Mouse (Mus musculus) kidney, adult 11 months (tissue): ENCODE measurements around the gene Rptor.

Experiments
- DNase-seq: peaks from one replicate; pipeline ENCODE4 v3.0.0; 2022

The Rptor gene

DNA sequence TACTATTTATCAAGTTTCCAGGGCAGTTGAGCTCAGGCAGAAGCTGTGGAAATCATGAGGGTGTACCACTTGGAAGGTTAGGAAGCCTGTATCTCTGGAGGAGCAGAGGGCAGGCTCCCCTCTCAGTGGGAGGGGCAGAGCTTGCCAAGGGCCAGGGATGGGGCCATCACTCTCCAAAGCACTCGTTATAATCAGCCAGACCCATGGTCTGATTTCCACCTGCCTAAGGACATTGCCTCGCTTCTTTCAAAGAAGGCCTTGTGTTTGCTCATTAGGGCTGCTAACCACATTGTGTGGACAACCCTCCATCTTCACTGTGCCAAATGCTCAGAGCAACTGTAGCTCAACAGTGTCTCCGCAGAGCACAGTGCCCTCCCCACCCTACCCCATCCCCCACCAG lies 215.2 kb downstream of the Rptor start:
- DNase-seq = no peak

DNA sequence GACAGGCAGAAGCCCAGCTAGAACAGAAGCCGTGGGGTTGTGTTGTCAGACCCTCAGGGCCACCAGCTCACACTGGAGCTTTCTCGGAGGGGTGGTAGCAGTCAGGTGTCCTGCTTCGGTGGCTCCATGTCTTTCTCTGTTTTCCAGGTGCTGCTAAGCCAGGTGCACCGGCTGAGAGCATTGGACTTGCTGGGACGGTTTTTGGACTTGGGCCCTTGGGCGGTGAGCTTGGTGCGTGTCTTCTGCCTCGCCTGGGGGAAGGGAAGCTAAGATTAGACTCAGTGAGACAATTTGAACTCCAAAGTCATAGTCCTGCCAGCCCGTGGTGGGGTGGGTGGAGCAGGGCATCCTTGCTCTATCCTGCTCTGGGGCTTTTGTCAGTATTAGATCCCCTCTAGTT lies 218.8 kb downstream of the Rptor start:
- peak; percentile 31 for DNase-seq

DNA sequence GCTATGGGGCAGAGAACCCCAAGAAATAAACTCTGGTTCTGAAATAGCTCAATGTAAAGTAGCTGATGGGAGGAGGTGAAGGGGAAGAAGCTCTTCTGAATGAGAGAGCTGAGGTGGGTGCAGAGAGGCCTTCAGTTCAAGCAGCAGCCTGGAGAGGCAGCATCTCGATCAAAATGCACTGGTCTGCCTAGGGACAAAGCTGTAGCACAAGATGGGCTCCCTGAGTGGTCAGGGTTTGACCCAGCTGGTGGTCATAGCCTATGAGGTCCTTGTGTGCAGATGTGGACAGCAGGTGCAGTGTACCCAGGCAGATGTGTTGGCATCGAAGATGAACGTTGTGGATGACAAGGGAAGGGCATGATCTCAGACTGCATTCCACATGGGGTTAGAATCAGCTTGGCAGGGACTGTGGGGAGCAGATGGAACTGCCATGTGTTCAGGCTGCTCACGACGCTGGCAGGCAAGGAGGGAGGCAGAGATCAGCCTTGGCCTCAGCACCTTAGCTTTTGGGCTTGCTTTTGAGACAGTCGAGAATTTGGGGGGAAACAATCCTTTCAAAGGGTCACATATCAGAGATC lies 221.5 kb downstream of the Rptor start:
- DNase-seq = no peak

DNA sequence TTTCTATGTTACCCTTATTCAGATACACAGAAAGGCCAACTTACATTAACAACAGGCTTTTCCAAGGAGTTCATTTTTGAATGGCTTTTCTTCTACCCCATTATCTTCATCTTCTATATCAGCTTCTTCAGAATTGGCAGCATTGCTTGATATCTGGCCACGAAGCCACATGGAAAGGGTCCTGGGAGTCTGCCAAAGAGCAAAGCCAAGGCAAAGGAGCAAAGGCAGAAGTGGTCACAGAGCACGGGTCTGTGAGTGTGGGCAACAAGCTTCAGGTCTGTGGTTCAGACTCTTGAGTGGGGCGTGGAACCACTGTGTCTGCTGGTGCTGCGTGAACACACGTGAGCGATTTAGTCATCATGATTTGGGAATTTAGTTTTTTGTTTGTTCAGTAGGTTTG lies 223.1 kb downstream of the Rptor start:
- DNase-seq = no peak

DNA sequence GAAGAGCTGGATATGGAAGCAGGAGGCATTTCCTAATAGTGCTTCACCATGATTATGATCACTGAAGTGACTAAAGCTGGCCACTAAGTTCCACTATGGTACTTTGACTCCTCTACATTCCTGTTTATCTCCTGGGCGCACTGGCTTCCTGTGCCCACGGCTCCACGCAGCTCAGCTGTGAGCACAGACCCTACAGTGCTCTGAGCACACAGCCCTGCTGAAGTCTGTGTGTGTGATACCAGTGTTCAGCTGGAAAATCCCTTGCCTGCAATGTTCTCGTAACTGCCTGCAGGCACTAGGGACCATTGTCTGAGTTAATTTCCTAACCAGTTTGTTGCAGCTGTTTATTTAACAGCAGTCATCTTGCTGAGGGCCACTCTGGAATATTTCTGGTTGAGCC lies 223.5 kb downstream of the Rptor start:
- no peak for DNase-seq

DNA sequence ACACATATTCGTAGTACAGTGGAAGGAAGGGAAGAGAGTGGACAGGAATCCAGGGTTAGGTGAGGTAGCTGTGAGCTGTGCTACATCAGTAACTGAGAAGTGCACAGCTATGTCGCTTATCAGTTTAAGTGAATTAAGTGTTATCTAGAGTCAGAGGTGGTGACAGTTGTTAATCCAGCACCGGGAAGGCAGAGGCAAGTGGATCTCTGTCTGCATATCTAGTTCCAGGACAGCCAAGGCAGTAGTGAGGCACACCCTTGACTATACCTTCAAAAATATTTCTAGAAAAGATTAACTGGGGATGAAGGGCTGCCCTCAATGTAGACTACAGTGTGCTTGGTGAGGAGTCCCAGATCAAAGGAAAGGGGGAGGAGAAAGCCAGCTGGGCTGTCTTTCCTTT lies 226.4 kb downstream of the Rptor start:
- DNase-seq = no peak

DNA sequence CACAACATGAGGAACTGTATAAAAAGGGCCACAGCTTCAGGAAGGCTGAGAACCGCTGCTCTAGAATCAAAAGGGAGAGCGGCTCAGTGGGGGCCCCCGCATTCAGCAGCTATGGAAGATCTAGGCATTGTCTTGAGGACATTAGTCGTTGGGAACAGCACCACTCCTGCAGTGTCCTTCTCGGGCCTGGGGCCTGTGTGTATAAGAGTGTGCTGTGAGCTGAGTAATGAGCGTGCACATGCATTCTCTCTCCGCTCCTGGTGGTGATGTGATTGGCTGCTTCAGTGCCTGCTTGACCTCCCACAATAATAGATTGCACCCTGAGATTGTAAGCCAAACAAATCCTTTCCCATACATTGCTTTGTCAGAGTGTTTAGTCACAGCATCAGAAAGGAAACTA lies 229.0 kb downstream of the Rptor start:
- no peak for DNase-seq

DNA sequence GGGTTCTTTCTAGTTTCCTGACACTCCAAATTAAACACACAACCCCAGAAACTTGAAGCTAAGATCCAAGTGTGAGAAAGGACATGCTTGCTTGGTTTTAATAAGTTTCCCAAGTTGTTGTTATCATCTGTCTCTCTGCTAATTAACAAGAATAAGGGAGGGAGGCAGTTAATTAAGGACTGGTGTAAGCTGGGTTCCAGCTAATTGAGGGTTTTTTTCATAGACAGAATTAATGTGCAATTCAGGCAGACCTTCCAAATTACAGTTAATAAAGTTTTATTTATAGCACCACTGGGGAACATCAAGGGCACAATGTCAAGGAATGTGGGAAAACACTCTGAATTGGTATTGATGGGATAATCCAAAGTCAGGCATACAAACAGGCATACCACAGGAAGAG lies 230.6 kb downstream of the Rptor start:
- DNase-seq = no peak

DNA sequence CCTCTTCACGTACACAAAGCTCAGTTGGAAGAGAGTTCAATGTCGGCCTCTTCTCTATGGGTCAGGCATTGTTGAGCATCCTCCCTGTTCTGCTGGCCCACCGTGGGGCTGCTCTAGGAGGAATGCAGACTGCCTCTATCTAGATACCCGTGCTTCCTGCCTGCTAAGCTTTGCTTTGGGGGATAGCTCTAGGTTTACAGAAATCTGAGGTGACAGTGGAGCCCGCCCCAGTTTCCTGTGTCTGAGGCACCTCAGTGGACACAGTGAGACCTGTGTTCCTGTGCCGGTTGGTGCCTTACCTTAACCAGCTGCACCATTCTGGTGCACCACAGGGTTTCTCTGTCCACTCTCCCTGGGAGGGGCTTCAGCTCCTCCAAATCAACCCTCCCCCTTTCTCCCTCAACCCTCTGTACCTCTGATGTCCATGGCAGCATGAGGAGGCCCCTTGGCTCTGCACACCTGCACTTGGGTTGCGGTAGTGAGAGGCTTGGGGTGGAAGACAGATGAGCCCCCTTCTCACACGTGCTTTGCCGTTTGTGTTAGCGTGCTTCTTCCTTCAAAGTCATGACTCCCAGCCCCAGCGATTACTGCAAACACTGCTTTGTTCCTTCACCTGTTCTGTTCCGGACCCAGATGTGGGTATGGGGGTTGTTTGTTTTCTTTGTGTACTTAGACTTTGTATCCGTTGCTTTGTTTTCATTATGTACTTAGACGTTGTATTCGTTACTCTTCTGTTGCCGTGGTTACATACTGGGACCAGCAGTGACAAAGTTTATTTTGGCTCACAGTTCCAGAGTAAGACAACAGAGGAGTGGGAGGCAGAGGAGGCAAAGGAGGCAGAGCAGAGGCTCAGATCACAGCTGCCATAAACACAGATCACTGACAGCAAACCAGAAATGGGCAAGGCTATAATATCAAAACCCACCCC lies 231.4 kb downstream of the Rptor start:
- DNase-seq = no peak

DNA sequence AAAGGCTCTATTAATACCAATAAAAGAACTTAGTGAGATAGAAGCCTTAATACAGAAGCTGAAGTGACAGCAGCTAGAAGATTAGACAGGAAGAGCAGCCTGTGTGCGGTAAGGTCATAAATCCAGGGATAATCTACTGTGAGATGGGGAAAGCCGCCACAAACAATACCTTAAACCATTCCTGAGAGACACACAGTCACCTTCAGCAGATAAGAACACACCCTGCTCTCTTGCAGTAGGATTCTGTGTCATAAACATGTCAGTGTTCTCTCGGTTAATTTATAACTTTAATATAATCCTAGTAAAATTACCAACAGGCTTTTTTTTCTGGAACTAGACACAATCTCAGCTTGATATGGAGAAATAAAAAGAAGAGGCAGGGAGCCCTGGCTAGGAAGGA lies 233.6 kb downstream of the Rptor start:
- DNase-seq = no peak

DNA sequence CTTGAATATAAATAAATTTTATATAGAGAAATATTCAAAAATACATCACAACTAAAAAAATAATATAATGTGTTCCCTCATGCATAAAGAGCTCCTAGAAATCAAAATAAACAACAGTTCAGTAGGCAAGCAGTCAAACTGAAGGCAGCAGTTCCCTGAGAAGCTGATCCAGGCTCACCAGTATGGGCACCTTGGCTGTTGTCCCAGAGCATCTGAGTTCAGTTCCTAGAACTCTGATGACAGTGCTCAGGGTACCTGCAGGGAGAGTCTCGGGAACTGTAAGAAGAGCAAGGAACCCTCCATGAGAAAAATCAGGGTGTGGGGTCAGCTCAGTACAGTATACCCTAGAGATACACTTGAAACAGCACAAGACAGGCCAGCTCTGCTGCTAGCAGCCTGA lies 235.1 kb downstream of the Rptor start:
- no peak for DNase-seq

DNA sequence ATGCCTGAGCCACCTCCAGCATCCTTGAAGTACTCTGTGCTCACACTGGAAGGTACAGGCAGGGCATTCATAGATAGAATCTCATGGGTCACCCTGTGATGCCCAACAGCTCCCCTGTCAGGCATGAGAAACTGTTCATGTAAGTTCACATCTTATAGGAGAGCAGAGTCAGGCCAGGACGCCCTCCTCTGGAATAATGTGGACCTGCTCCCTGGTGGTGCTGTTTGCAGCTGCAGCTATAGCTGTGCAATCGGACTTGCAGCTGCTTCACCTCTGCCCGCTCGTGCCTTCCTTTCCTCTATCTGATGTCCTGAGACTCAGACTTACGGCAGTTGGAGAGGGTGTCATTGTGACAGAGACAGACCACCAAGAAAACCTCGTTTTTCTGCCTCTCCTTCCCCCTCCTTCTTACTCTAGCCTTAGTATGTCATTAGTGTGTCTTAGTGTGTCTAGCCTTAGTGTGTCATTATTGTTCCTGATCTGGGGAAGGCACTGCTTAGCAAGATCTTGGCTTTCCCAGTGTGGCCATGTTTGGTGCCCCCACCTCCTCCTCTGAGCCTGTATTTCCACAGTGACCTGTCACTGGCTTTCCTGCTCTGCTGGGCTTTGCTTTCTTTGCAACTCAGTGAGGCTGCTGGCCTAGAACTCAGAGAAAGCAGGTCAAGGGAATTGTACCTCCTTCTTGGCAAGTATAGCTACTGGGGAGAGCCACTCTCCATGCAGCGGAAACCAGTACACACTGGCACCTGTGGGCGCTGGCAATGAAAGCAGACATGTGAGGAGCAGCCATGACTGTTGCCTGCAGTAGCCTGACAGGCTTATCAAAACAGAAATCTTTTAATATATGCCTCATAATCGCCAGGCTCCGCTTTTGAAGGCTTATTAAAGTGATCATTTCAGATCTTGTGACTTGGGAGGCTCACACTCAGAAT lies 237.0 kb downstream of the Rptor start:
- no peak for DNase-seq

DNA sequence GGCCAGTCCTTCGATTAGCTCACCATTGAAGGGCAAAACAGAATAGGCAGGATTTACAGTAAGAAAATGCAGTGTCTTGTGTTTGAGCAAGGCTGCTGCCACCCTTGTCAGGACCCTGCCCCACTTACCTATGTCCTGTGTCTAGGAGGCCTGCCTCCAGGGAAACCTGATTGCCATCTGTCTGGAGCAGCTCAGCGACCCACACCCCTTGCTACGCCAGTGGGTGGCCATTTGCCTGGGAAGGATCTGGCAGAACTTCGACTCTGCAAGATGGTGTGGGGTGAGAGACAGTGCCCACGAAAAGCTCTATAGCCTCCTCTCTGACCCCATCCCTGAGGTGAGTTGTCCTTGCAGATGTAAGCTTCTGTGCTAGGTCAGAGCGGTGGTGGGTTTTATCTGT lies 243.9 kb downstream of the Rptor start:
- DNase-seq = no peak

DNA sequence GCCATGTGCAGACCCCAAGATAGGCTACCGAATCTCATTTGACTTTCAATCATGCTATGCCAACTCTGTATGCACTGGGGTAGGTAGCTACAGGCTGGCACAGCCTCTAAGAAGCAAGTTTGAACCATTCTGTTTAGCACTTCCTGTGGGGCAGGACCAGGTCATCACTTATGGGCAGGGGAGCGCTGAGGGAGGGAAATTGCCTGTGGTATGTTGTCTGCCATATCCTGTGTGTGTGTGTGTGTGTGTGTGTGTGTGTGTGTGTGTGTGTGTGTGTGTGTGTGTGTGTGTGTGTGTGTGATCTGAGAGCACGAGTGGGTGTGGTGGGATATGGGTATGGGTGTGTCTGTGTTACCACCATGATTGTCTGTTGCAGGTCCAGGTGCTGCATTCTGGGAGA lies 244.4 kb downstream of the Rptor start:
- DNase-seq = no peak

DNA sequence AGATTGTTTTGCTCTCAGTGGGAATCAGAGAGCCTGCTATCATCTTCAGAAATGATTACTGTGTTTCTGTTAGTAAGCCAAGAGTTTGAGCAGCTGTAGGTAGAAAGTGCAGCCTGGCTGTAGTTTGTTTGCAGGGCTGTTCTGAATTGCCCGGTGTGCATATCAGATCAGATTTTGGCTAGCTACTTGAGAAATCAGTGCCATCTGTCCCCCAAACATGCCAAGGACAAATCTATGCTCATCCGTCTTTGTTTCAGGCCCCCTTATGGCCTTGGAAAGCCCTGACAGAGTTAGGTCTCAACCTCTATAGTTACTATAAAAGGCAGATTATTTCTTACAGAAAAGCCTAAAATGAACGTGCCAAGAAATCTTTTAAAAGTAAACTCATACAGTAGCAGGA lies 244.9 kb downstream of the Rptor start:
- DNase-seq = no peak

DNA sequence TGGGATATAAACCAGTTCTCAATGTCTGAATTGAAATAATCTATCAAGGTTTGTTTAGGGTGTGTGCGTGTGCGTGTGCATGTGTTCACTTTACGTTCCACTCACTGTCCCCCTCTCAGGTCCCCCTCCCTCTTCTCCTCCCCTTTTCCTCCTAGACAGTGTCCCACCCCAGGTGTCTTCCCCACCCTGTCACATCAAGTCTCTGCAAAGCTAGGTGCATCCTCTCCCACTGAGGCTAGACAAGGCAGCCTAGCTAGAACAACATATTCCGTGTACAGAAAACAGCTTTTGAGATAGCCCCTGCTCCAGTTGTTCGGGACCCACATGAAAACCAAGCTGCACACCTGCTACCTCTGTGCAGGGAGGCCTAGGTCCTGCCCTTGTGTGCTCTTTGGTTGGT lies 245.5 kb downstream of the Rptor start:
- DNase-seq = no peak

DNA sequence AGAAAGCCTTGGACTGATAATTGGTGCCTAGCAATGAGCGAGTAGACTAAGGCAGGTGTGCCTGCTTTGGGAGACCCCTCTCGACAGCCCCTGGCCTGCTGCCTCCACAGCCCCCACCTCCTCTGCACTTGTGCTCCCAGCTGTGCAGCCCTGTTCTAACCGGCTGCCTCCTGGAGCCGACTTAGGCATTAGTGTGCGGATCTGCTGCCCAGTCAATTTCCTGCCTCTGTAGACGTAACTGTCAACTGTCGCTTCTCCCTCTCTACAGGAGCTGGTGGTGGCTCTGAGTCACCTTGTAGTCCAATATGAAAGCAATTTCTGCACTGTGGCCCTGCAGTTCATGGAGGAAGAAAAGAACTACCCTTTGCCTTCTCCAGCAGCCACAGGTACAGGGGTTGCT lies 253.3 kb downstream of the Rptor start:
- no peak for DNase-seq

DNA sequence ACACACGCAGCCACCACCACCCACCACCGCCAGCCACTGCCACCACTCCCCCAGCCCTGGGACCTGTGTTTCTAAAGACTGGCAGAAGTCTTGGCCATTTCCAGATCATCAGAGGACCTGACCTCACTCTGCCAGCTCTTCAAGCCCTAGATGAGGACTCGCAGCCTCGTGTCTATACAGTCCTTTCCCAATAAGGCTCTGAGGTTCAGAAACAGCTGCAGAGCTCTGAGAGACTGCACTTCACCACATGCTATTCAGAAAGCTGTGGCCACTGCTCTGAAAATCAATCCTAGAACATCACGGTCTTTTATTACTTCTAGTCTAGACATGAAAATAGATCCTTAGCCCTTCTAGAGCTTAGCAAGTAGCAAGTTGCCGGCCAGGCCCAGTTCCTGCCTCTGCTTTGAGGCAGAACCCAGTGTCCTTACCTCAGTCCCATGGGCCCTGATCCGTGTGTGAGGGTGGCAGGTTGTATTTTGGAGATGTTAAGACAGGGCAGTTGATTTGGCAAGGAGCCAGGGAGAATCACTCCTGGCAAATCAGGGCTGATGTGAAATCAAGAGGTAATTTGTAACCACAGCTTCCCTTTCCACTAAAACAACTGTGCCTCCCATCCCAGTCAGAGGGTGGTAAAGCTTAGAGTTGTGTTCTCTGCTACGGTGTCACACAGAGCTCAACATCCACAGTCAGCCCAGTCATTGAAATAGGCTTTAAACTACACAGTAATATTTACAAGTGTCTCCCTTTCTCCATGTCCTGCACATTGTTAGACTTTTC lies 260.0 kb downstream of the Rptor start:
- DNase-seq = no peak

DNA sequence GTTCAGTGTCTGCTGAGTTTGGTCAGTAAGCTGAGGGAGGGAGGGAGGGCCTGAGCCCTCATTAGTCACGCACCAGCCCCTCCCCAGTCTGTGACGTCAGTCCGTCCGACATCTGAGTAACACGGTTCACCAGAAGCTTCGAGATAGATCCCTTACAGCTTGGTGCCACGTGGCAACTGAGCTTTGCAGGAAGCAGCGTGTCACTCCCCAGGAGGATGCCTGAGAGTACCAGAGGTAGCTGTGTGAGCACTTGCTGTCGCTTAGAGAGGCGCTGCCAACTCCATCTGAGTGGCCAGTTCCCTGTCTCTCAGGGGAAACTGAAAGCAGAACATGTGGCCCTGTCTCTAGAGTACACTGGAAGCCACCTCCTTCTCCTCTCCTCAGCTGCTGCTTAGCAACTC lies 260.7 kb downstream of the Rptor start:
- no peak for DNase-seq

DNA sequence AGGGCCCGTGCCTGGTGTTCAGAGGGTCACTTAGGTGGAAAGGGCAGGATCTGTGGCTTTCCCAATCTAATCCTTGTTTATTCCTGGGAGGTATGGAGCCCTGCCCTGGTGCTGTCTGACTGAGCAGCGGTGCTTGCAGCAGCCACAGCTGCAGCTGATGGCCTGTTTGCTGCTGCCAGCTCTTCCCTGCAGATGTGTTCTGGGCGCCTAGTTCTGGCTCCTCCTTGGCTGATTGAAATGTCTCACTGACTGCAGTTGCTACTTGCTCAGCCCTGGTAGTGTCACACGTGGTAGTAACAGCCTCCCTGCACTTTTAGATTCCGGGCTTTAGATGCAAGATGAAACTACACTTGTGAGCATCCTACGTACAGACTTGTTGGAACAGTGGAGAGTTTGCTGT lies 264.1 kb downstream of the Rptor start:
- DNase-seq = no peak

DNA sequence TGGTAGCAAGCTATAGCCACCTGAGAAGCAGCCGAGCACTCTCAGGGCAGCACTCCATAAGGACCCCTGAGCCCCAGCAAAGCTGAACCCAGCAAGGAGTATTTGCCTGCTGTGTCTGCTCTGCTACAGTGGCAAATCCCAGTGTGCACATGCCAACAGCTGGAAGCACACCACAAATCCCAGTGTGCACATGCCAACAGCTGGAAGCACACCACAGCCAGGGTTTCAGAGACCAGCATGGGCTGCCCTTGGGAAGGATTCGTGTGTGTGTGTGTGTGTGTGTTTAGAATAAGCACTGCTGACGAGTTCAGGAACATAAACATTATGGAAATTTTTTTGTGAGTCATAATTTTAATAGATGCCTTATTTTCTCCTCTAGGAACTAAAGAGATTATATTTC lies 265.4 kb downstream of the Rptor start:
- DNase-seq = no peak

DNA sequence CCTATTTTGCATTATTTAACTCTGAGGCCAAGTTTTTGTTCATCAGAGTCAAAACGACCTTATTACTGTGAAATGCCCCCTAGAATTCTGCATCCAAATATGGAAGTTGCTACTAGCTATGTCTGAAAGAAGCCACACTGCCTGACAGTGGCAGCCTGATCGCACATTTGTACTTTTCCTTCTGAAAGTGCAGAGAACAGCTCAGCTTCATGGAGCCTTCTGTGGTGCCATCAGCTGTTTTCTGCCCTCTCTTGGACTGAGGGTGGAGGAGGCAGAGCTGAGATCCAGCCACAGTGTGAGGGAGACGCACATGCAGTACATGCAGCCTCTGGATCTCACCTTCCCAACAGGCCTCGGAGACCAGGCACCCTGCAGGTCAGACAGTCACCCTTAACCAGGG lies 265.9 kb downstream of the Rptor start:
- DNase-seq = no peak

DNA sequence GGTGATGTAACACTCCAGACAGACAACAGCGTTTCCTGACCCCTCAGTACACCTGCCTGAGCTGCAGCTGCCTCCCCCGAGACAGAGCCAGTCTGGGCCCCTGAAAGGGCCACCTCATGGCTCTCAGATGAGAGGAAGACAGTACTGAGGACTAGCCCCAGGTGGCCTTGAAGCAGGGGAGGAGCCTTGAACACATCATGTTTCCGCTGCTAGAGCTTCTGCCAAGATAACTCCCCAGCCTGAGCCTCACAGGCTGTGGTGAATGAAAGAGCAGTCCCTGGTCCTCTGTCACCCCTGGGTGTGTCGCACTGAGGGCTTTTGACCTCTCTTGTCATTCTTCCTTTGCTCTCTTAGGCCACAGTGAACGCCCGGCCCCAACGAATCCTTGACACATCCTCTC lies 268.4 kb downstream of the Rptor start:
- no peak for DNase-seq
